Mouse (Mus musculus) lung, postnatal 0 days (tissue): Measurements from ENCODE around the gene Rarg.

ENCODE experiments used
- CTCF ChIP-seq: IDR thresholded peaks from 2 replicates; pipeline ENCODE4 v1.5.1; 2016; ENCODE audit warnings: antibody characterized with exemption, mild to moderate bottlenecking
- EP300 ChIP-seq: IDR thresholded peaks from 2 replicates; pipeline ENCODE4 v1.6.1; 2016; ENCODE audit warnings: antibody characterized with exemption, mild to moderate bottlenecking, control low read depth

DNA sequence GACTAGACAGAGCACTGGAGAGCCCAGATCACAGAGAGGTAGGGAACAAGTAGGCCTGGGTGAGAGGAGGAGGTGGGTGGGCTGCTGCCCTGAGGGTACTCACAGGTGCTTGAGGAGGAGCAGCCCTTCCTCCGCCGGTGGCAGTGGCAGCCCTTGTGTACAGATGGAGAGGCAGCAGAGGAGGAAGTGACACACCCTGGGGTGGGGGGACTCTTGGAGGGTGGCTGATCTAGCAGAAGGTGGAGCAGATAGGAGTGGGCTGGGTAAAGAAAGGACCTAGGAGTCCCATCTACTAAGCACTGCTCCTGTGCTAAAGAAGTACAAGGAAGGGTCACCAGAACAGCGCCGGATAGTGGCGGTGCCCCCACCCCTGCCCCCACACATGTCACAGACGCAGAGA lies 25.6 kb downstream of the Rarg start, which contains the start of gene Itgb7:
- TF ChIP-seq EP300 (no peak), CTCF (no peak)
